Mouse (Mus musculus) midbrain, postnatal 0 days (tissue): ENCODE measurements at regions not wholly inside any gene's neighbourhood (a gene's known extent, or its start where the extent isn't known, plus 50 kb on each side); places are given as distances from the start of the nearest gene placed in this dataset.

Experiments
- ATAC-seq: fragments of 200-750 bp; cut with Nextera tagmentation; 2 replicates; pipeline ENCODE4 v1.8.0; 2017; ENCODE audit warnings: moderate number of reproducible peaks, mild to moderate bottlenecking, moderate TSS enrichment, moderate library complexity; ENCODE audit not compliant: low FRiP score
- DNase-seq: peaks from one replicate; pipeline ENCODE4 v3.0.0-alpha.2; 2015; ENCODE audit warnings: low spot score
- H3K27ac ChIP-seq: fragments of 300-500 bp; sonication (generic); 2 replicates; pipeline ENCODE4 v1.5.1; 2014; ENCODE audit warnings: low read depth, mild to moderate bottlenecking, low read length, mixed read lengths
- H3K27me3 ChIP-seq: fragments of 300-500 bp; sonication (generic); 2 replicates; pipeline ENCODE4 v1.6.1; 2014; ENCODE audit warnings: low read length, control low read depth, mixed read lengths; ENCODE audit not compliant: insufficient read depth
- H3K36me3 ChIP-seq: fragments of 300-500 bp; sonication (generic); 2 replicates; pipeline ENCODE4 v1.6.1; 2014; ENCODE audit warnings: low read length, control low read depth, mixed read lengths; ENCODE audit not compliant: insufficient read depth
- H3K4me1 ChIP-seq: fragments of 300-500 bp; sonication (generic); 2 replicates; pipeline ENCODE4 v1.6.1; 2014; ENCODE audit warnings: mild to moderate bottlenecking, control low read depth, antibody characterized with exemption, low read length, mixed read lengths; ENCODE audit not compliant: insufficient read depth
- H3K4me2 ChIP-seq: fragments of 300-500 bp; sonication (generic); 2 replicates; pipeline ENCODE4 v1.6.1; 2014; ENCODE audit warnings: low read depth, mild to moderate bottlenecking, low read length, mixed read lengths; ENCODE audit not compliant: poor library complexity, severe bottlenecking
- H3K4me3 ChIP-seq: fragments of 300-500 bp; sonication (generic); 2 replicates; pipeline ENCODE4 v1.5.1; 2014; ENCODE audit warnings: low read depth, mild to moderate bottlenecking, low read length, moderate library complexity
- H3K9ac ChIP-seq: fragments of 300-500 bp; sonication (generic); replicated peaks from 2 replicates; pipeline ENCODE4 v1.6.1; 2014; ENCODE audit warnings: mild to moderate bottlenecking, low read length, moderate library complexity, mixed read lengths; ENCODE audit not compliant: poor library complexity, severe bottlenecking
- H3K9me3 ChIP-seq: fragments of 300-500 bp; sonication (generic); 2 replicates; pipeline ENCODE4 v1.6.1; 2016; ENCODE audit warnings: low read length, control low read depth
- CTCF ChIP-seq: IDR thresholded peaks from 2 replicates; pipeline ENCODE4 v1.5.1; 2016; ENCODE audit warnings: antibody characterized with exemption, mild to moderate bottlenecking
- WGBS: fragments of 180-500 bp; shearing (Covaris S2); extraction: QIAGEN DNeasy Blood & Tissue Kit; methylation state at CpG from one replicate; pipeline ENCODE4 v1.1.7; 2014; 5-methylcytosine and 5-hydroxymethylcytosine counted together

DNA sequence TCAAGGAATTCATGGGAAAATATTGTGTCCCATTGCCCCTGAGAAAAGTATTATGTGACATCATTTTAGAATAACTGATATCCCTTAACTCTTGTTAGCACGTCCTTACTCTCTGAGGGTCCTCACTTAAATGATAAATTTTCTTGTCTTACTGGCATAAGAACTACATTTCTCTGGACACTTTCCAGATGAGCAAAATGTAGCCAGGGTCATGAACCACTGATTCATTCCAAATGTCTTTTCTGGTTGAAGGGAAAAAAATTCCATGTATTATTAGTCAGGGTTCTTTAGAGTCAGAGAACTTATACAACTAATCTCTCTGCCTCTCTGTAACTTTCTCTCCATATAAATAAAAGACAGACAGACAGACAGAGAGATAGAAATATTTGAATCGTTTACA is 143.5 kb downstream of the Zfp330 start:
- WGBS: 75% methylated on average over 2 of the region's 2 CpGs
- ATAC-seq (no peak), DNase-seq (no peak)
- no peak for TF ChIP-seq CTCF
- H3K36me3 ChIP-seq: no peaks in the 10 kb centered on the region
- H3K4me1 ChIP-seq: no peaks in the 10 kb centered on the region
- no peaks in the 10 kb centered on the region for H3K9me3 ChIP-seq
- no peak overlapping the region for H3K27ac ChIP-seq
- no peak overlapping the region for H3K4me3 ChIP-seq
- no peak overlapping the region for H3K4me2 ChIP-seq
- H3K27me3 ChIP-seq: no peaks in the 10 kb centered on the region
- no peak overlapping the region for H3K9ac ChIP-seq

DNA sequence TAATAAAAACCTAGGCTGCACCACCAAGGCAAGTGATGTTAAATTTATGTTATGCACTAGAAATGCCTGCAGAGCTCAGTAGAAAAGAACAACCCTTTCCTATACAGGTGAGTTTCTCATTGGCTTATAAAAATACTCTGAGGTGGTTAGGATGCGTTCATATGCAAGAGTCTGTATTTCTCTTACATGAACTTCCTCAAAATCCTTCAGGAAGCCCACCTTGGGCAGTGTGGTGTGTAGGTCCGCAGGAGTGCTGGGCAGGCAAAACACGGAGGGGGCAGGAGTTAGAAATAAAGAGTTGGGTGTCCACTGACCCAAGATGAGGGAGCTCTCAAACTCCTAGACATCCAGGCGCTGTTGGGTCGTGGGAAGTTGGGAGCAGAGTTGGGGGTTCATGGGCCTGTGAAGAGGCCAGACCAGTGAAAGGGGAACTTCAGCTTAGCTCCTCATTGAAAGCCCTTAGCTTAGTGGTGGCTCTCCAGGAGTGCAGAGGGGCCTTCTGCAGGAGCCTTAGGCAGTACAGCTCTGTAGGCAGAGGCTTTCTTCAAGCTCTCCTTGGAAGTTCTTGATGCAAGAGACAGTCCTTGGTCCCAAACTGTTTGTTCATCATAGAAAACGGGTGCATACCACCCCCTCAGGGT is 150.0 kb downstream of the Zfp330 start:
- ATAC-seq (no peak), DNase-seq (no peak)
- 94% methylated on average over 6 of the region's 6 CpGs for WGBS
- Histone ChIP-seq H3K27me3 (no peaks in the 10 kb centered on the region), H3K36me3 (no peaks in the 10 kb centered on the region), H3K9me3 (no peaks in the 10 kb centered on the region), H3K4me1 (no peaks in the 10 kb centered on the region), H3K4me3 (no peak overlapping the region), H3K9ac (no peak overlapping the region), H3K4me2 (no peak overlapping the region), H3K27ac (no peak overlapping the region)
- TF ChIP-seq CTCF: no peak

DNA sequence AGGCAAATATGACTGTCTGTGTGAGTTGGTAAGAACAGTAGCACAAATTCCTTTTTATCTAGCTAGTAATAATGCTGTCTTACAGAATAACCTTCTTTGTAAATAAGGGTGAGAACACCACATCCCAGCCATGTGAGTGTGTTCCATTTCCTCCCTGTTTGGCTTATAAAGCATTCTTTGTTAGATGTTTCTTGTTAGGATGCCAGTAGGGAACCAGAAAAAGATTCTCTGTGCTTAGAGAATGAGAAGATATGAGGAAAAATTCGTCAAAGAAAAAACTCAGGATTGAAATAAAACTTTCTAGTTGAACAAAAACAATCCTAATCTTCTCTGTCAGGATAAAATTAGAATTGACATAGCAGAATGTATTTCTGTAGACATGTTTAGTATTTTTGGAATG is 155.3 kb downstream of the Zfp330 start:
- no peak overlapping the region for H3K4me2 ChIP-seq
- H3K9me3 ChIP-seq: no peaks in the 10 kb centered on the region
- H3K4me3 ChIP-seq: no peak overlapping the region
- H3K27me3 ChIP-seq: no peaks in the 10 kb centered on the region
- H3K4me1 ChIP-seq: no peaks in the 10 kb centered on the region
- H3K9ac ChIP-seq: no peak overlapping the region
- no peaks in the 10 kb centered on the region for H3K36me3 ChIP-seq
- DNase-seq (no peak), ATAC-seq (no peak)
- 44% methylated on average over 1 of the region's 1 CpGs for WGBS
- no peak for TF ChIP-seq CTCF
- no peak overlapping the region for H3K27ac ChIP-seq

DNA sequence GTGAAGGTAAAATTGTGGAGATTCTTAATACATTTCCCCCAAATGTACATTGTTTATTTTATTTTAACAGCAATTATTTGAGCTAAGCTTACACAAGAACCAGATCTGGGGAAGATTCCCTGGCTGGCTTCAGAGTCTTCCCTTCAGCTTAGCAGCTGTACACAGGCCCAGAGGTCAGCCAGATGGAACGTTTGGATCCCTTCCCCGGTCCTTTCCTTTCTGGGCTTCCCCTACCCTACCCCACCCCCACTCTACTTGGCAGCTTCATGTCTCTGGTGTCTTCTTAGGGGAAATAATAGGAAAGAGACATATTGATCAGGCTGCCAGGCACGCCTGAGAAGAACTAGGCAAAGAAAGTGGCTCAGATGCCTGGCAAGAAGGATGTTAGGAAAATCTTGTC is 172.4 kb downstream of the Zfp330 start:
- DNase-seq (peak; percentile 71), ATAC-seq (no peak)
- no peak overlapping the region for H3K4me2 ChIP-seq

DNA sequence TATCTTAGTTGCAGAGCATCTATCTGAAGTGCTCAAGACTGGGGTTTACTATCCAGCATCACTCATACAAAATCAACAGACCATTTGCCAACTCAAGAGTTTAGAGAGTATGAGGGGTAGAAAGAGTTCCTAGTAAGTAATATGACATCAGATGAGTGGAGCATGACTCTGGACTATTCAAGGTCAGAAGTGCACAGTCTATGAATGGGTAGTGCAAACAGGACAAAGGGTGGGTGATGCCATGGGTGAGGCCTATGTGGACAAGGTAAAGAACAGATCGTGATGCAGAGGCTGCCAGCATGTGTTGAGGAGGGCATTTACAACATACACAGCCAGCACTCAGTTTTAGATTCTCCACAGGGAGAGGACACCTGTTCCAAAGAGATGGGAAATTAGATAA is 170.4 kb upstream of the Il15 start:
- ATAC-seq (no peak), DNase-seq (no peak)
- Histone ChIP-seq H3K9ac (no peak overlapping the region), H3K4me1 (no peaks in the 10 kb centered on the region), H3K27me3 (no peaks in the 10 kb centered on the region), H3K4me3 (no peak overlapping the region), H3K27ac (no peak overlapping the region), H3K36me3 (no peaks in the 10 kb centered on the region), H3K9me3 (no peaks in the 10 kb centered on the region), H3K4me2 (no peak overlapping the region)
- WGBS: 94% methylated on average over 1 of the region's 1 CpGs
- TF ChIP-seq CTCF: no peak

More for the DNA sequence above, 172.4 kb downstream of the Zfp330 start:
- no peak for TF ChIP-seq CTCF
- WGBS: 35% methylated on average over 3 of the region's 3 CpGs
- H3K36me3 ChIP-seq: no peaks in the 10 kb centered on the region
- no peak overlapping the region for H3K9ac ChIP-seq
- H3K9me3 ChIP-seq: no peaks in the 10 kb centered on the region
- H3K4me3 ChIP-seq: no peak overlapping the region
- no peaks in the 10 kb centered on the region for H3K4me1 ChIP-seq
- H3K27ac ChIP-seq: no peak overlapping the region
- H3K27me3 ChIP-seq: no peaks in the 10 kb centered on the region

DNA sequence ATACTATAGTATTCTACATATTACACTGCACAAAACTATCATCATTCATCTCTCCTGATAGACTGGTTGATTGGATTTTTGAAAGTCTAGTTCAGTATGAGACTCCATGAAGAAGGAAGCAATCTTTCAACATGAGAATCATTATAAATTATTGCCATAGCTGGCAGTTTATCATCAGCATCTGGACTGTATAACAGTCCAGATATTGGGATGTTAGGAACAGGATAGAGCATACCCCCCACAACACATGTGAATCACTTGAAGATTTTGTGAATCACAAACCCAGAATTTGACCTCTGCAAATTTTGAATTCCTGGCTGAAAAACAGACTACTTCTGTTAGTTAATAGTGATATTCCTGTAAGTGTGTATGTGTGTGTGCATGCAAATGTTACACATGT is 135.1 kb upstream of the Il15 start:
- Histone ChIP-seq H3K9ac (no peak overlapping the region), H3K9me3 (no peaks in the 10 kb centered on the region), H3K4me2 (no peak overlapping the region), H3K27ac (no peak overlapping the region), H3K36me3 (no peaks in the 10 kb centered on the region), H3K27me3 (no peaks in the 10 kb centered on the region), H3K4me3 (no peak overlapping the region), H3K4me1 (no peaks in the 10 kb centered on the region)
- ATAC-seq: no peak
- no peak for DNase-seq
- TF ChIP-seq CTCF: no peak
